Mouse (Mus musculus): ENCODE data around the gene Mettl2.

The Mettl2 gene

DNA sequence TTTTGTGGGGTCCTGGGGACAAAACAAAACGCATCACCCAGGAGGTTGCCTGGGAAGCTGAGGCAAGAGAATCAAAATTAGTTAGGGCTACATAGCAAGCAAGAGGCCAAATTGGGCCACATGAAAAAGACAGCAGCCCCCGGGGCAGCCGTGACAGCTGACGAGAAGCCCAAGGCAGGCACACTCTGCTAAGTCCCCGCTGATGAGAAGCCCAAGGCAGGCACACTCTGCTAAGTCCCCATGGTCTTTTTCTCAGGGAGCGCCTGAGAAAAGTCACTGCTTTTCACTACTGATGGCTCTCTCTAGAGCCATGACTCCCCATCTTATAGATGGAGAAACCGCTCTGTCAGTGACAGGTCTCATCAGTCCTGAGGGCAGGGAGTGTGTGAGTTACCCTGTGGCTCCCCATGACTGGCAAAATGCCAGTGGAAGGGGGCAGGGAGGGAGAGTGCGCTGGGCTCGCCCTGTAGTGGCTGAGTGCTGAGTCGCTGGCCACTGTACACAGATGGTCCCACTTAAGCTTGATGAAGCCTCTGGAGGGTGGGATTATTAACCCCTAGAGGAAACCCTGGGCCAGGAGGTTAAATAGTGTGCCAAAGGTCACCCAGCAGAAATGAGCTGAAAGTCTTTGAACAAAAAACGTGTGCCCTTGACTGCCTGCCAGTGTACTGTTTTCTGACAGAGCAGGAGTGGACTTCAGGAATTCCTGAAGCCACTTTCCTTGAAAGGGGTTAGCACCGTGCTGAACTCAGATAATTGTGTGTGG lies 27.0 kb downstream of the Mettl2 start:
- DNase-seq (ENCODE audit: low read depth), result no peak

DNA sequence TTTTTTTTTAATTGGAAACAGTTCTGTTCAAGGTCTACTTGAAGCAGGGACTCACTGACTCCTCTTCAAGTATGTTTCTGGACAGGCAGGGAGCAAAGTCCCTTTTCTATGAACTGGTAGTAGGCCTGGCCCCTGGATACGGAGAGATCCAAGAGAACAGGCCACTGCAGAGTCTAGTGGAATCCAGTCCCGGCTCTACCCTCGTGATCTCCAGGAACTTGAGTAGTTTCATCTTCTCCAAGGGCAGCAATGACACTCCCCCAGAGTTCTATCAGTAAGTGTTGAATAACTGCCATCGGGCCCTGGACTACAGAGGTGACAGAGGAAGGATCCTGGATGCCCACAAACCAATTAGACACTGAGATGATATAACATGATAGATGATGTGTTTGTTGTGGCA lies 29.7 kb downstream of the Mettl2 start:
- no peak for DNase-seq (ENCODE audit: low read depth)

GRCm38 (mm10) chr11:105156748-105157267 lies 30.6 kb downstream of the Mettl2 start:
- DNase-seq (ENCODE audit: low read depth), result no peak

DNA sequence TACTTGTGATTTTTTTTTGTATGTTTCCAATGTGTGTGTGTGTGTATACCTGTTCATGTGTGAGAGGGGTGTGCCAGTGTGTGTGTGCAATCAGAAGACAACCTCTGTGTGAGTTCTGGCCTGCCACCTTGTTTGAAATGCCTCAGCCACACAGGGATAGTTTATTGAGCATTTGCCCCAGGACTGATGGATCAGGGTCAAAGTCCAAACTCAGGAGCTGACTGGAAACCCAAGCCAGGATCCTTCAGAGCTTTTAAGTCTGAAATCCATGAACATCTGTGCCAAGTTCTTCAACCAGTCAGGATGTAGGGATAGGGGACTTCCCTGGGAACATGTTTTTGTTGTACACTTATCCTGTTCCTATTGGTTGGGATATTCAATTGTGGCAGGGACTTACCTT lies 31.8 kb downstream of the Mettl2 start:
- no peak for DNase-seq (ENCODE audit: low read depth)

DNA sequence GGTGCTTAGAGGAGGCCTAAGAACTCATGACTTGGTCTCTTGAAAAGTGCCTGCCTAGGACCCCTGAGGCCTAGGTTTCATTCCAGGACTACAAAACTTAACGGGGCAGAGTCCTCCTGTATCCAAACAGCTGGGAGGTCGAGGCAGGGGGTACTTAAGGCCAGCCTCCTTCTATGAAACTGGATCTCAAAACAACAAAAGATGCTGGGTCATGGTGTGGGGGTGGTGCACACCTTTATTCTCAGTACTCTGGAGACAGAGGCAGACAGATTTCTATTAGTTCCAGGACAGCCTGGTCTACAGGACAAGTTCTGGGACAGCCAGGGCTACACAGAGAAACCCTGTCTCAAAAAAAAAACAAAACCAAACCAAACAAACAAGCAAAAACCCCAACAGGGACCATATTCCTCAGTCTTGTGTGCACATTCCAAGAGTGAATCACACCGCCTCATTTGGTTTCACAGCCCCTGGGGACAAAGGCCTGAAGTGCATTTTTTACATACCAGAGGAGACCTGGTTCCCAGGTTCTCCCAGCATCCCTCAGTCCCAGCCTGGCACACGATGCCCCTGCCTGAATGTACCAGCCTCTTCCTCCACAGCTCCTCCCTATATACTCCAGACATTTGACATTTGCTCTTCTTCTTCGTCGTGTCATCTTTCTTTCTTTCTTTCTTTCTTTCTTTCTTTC lies 33.6 kb downstream of the Mettl2 start:
- no peak for DNase-seq (ENCODE audit: low read depth)

- no peak for DNase-seq (ENCODE audit: low read depth)
Observed at GRCm38 (mm10) chr11:105161411-105161810, 35.2 kb downstream of the Mettl2 start.

GRCm38 (mm10) chr11:105164516-105165510 lies 38.6 kb downstream of the Mettl2 start:
- no peak for DNase-seq (ENCODE audit: low read depth)

DNA sequence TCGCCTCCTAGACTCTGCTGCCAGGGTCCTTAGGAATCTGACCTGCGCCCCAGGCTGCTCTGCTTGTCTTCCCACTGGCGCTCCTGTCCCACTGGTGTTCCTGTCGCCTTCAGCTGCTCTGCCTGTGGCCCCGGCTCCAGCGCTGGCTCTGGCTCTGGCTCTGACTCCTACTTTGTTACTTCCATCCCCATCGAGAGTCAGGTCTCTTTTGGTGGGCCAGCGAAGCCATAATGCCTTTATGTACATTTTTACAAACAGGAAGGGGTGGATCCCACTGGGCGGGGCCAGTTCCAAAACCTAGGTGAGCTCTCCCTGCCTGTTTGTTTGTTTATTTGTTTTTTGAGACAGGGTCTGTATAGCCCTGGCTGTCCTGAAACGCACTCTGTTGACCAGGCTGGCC lies 40.6 kb downstream of the Mettl2 start:
- no peak for DNase-seq (ENCODE audit: low read depth)

GRCm38 (mm10) chr11:105178516-105178915 lies 52.3 kb downstream of the Mettl2 start, which contains the start of gene Tlk2:
Gene Tlk2 (plus strand): TSS chr11:105178807.
- DNase-seq (ENCODE audit: low read depth), result no peak

- no peak for DNase-seq (ENCODE audit: low read depth)
Observed at GRCm38 (mm10) chr11:105179523-105179922, 53.3 kb downstream of the Mettl2 start.

DNA sequence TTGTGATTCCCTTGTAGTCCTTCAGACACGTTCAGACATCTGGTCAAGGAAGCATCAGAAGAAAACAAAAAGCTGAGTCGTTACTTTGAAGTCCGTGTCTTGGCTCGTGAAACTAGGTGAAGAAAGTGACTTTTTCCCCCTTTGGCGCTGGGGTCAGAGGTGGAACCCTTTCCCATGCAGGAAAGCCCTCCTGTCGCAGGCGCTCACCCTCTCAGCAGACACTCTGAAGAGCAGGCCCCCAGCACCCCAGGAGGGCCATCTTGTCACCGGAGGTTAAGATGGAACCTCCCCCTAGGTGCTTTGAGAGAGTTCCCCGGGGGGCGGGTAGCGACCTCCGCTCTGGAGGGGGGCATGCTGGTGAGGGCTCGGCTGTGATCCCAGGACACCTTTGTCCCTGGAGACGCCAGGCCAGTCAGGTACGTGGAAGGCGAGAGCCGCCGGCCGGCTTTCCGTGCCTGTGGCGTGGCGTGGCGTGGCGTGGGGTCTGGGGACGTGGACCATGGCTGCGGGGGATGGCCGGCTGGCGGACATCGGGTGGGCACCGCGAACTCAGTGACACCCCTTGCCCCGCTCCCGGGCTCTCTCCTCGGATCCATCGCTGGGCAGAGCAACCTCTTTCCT lies 54.4 kb downstream of the Mettl2 start:
- DNase-seq (ENCODE audit: low read depth), result no peak

DNA sequence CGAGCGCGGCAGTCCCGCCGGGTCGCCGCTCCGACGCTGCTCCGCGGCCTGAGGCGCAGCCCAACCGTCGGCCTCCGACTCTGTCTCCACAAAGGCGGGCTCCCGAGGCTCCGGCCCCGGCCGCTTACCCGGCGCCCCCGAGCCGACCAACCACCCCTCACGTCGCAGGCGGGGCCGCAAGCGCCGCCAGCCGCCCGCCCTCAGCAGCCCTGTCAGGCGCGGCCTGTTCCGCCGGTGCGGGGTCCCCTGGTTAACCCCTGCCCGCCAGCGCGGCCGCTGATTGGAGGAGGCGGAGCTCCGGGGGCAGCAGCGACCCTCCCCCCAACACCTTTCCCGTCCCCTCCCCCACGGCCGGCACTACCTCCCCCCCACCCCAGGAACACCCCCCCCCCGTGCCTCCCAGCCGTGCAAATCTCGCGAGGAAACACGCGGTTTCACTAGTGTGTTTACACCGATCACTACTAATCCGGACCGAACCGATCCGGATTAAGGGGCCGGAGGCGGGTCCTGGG lies 55.0 kb downstream of the Mettl2 start:
- peak; percentile 45 for DNase-seq (ENCODE audit: low read depth)

DNA sequence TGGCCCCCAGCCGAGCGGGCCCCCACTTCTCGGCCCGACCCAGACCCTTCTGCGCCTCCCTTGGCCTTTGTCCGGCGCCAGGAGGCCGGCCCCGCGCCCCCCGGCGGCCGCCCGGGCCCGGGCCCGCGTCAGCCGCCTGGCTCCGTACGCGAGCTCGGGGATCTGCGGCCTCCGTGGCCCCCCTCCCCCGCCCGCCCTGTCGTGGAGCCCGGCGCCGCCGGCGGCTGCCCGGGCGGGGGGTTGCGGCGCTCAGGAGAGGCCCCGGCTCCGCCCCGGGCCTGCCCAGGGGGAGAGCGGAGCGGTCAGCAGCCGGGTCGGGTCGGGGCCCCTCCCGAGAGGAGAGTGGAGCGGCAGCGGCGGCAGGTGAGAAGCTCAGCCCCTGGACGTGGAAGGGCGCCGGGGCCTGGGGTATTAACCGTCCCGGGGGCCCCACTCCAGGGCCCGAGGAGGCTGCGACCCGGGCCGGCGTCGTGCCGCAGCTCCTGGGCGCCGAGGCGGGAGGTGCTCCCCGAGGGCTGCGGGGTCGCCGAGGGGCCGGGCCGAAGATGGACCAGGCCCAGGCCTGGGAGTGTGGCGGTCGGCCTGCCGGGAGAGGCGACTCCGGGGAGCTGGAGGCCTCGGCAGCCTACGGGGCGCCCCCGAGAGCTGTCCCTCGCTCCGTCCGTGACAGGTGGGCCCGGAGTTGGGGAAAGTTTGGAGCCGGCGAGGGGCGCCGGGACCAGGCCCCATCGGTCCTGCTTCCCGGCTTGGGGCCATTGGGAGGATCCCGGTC lies 55.6 kb downstream of the Mettl2 start:
- no peak for DNase-seq (ENCODE audit: low read depth)

- no peak for DNase-seq (ENCODE audit: low read depth)
Observed at GRCm38 (mm10) chr11:105182461-105182855, 56.2 kb downstream of the Mettl2 start.

GRCm38 (mm10) chr11:105184678-105185077 lies 58.5 kb downstream of the Mettl2 start:
- no peak for DNase-seq (ENCODE audit: low read depth)
